Mouse (Mus musculus) CH12.LX (cell line): ENCODE measurements at regions not wholly inside any gene's neighbourhood (a gene's known extent, or its start where the extent isn't known, plus 50 kb on each side); places are given as distances from the start of the nearest gene placed in this dataset.

Source experiments
- CHD2 ChIP-seq: IDR thresholded peaks from 2 replicates; pipeline ENCODE4 v1.6.1; 2011; ENCODE audit warnings: low read length, improper control_type of control experiment
- CTCF ChIP-seq, 2 experiments: IDR thresholded peaks in 1 of 2; conservative IDR thresholded peaks in 1 of 2; 2 replicates each; pipeline ENCODE4 v1.5.1; 2011 to 2012; ENCODE audit warnings: low read depth in 2 of 2, low read length in 2 of 2, improper control_type of control experiment in 1 of 2, inconsistent platforms in 1 of 2, mild to moderate bottlenecking in 1 of 2, moderate library complexity in 1 of 2
- EP300 ChIP-seq: IDR thresholded peaks from 2 replicates; pipeline ENCODE4 v1.6.1; 2011; ENCODE audit warnings: low read length, improper control_type of control experiment
- HCFC1 ChIP-seq: IDR thresholded peaks from 2 replicates; pipeline ENCODE4 v1.6.1; 2012; ENCODE audit warnings: low read depth, mild to moderate bottlenecking, inconsistent platforms, low read length, improper control_type of control experiment
- MAX ChIP-seq: IDR thresholded peaks from 2 replicates; pipeline ENCODE4 v1.6.1; 2011; ENCODE audit warnings: low read length, improper control_type of control experiment
- MAZ ChIP-seq: IDR thresholded peaks from 2 replicates; pipeline ENCODE4 v1.6.1; 2012; ENCODE audit warnings: low read depth, mild to moderate bottlenecking, inconsistent platforms, low read length, improper control_type of control experiment, moderate library complexity
- MEF2A ChIP-seq: IDR thresholded peaks from 2 replicates; pipeline ENCODE4 v1.6.1; 2014; ENCODE audit warnings: low read depth, mild to moderate bottlenecking, inconsistent platforms, low read length, improper control_type of control experiment, borderline replicate concordance
- MYC ChIP-seq: IDR thresholded peaks from 2 replicates; pipeline ENCODE4 v1.6.1; 2011; ENCODE audit warnings: low read depth, mild to moderate bottlenecking, improper control_type of control experiment, low read length
- NRF1 ChIP-seq: IDR thresholded peaks from 2 replicates; pipeline ENCODE4 v1.6.1; 2014; ENCODE audit warnings: low read depth, mild to moderate bottlenecking, inconsistent platforms, low read length, improper control_type of control experiment, moderate library complexity
- POLR2A ChIP-seq: IDR thresholded peaks from 2 replicates; pipeline ENCODE4 v1.6.1; 2011; ENCODE audit warnings: low read depth, mild to moderate bottlenecking, improper control_type of control experiment, low read length
- RCOR1 ChIP-seq: conservative IDR thresholded peaks from 2 replicates; pipeline ENCODE4 v1.6.1; 2012; ENCODE audit warnings: low read depth, mild to moderate bottlenecking, inconsistent platforms, low read length, improper control_type of control experiment
- ZNF384 ChIP-seq: IDR thresholded peaks from 2 replicates; pipeline ENCODE4 v1.6.1; 2012; ENCODE audit warnings: low read depth, low read length, improper control_type of control experiment, inconsistent platforms

DNA sequence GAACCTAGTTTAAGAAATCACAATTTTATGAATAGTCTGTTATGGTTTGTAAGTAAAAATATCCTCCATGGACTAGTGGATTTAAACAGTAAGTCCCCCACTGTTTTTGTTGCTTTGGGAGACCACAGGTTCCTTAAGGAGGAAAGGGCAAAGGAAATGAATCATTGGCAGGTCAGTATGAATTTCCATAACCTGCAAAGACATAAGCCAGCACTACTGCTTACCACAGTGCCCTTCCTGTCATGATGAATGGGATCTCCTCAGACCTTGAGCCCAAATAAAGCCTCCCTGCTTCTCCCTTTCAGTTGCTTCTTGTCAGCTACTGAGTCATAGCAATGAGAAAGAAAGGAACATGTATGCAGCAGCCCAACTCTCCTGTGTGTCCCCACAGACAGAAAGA lies 443.1 kb upstream of the Dpp10 start:
- TF ChIP-seq MEF2A (no peak), CTCF (conservative IDR thresholded peaks at IDR 0.05 in 1 of 2, IDR thresholded peaks at IDR 0.05 in 1 of 2; ENCODE audit: low read depth in 2 of 2, low read length in 2 of 2) (no peak), EP300 (no peak), MYC (no peak), ZNF384 (no peak), MAZ (no peak), HCFC1 (no peak), NRF1 (no peak), MAX (no peak), CHD2 (no peak), RCOR1 (no peak), POLR2A (no peak)
